Mouse (Mus musculus) adrenal gland, postnatal 4 days (tissue): Measurements from ENCODE around the gene Rnf220. TPM values are rescaled to one million over a fixed set of nuclear protein-coding genes. Genes with fewer than 3 reads are reported as not detected.

Experiments
- DNase-seq, 2 experiments: peaks; one replicate each; pipeline ENCODE4 v3.0.0; 2021 to 2022; ENCODE audit warnings: low spot score in 2 of 2, mixed read lengths in 2 of 2
- long read RNA-seq, 2 experiments: library from polyadenylated mRNA; stranded (forward); transcript quantifications; one replicate each; pipeline ENCODE4 v2.0.0; 2021
- total RNA-seq, 2 experiments: library from RNA; stranded (reverse); gene quantifications; 2 replicates each; pipeline ENCODE4 v1.2.3; 2021

Rnf220 gene
- 100 to 1,000 TPM; 107 to 110 TPM for total RNA-seq
- long read RNA-seq, experiment 1, transcript Rnf220-212 (11 exons, 1,949 nt) = major isoform, 16 of 77 reads
- long read RNA-seq, experiment 1, transcript Rnf220-214 (3 exons, 728 nt) = minor isoform, 6 of 77 reads
- long read RNA-seq, experiment 1, partial matches to known transcripts = 14 of 77 reads
- long read RNA-seq, experiment 1, other reads (novel, unspliced or antisense) = 41 of 77 reads
- long read RNA-seq, experiment 2, transcript Rnf220-212 (11 exons, 1,949 nt) = major isoform, 36 of 138 reads
- long read RNA-seq, experiment 2, transcript Rnf220-214 (3 exons, 728 nt) = minor isoform, 5 of 138 reads
- long read RNA-seq, experiment 2, partial matches to known transcripts = 17 of 138 reads
- long read RNA-seq, experiment 2, other reads (novel, unspliced or antisense) = 79 of 138 reads

GRCm38 (mm10) chr4:117496482-117497165 lies at the start of gene Rnf220:
TSS of gene Rnf220 (minus strand) at chr4:117497052.
- no peak for DNase-seq

GRCm38 (mm10) chr4:117546616-117547015 lies 49.8 kb upstream of the Rnf220 start:
- DNase-seq = no peak

GRCm38 (mm10) chr4:117545448-117545847 lies 48.6 kb upstream of the Rnf220 start:
- no peak for DNase-seq

- DNase-seq = no peak
Measured at GRCm38 (mm10) chr4:117540571-117540970, 43.7 kb upstream of the Rnf220 start.

- DNase-seq = no peak
Measured at GRCm38 (mm10) chr4:117539329-117539980, 42.6 kb upstream of the Rnf220 start.

- DNase-seq = no peak
Measured at GRCm38 (mm10) chr4:117537002-117537401, 40.1 kb upstream of the Rnf220 start.

- DNase-seq = no peak
Measured at GRCm38 (mm10) chr4:117535496-117536200, 38.8 kb upstream of the Rnf220 start.

GRCm38 (mm10) chr4:117529843-117530242 lies 33.0 kb upstream of the Rnf220 start:
- DNase-seq = no peak

- peak in 1 of 2 experiments; percentile 26 for DNase-seq
Measured at GRCm38 (mm10) chr4:117527952-117528351, 31.1 kb upstream of the Rnf220 start.

- DNase-seq = no peak
Measured at GRCm38 (mm10) chr4:117527116-117527899, 30.5 kb upstream of the Rnf220 start.

- no peak for DNase-seq
Measured at GRCm38 (mm10) chr4:117525990-117526389, 29.1 kb upstream of the Rnf220 start.

GRCm38 (mm10) chr4:117521350-117521749 lies 24.5 kb upstream of the Rnf220 start:
- DNase-seq = no peak

GRCm38 (mm10) chr4:117518246-117518645 lies 21.4 kb upstream of the Rnf220 start:
- no peak for DNase-seq

GRCm38 (mm10) chr4:117499043-117499442 lies 2.2 kb upstream of the Rnf220 start:
- DNase-seq = no peak

GRCm38 (mm10) chr4:117495869-117496401 lies 917 bp downstream of the Rnf220 start:
- no peak for DNase-seq

GRCm38 (mm10) chr4:117494911-117495501 lies 1.8 kb downstream of the Rnf220 start:
- DNase-seq = no peak

- DNase-seq = no peak
Measured at GRCm38 (mm10) chr4:117493905-117494851, 2.7 kb downstream of the Rnf220 start.

GRCm38 (mm10) chr4:117493161-117493568 lies 3.7 kb downstream of the Rnf220 start:
- no peak for DNase-seq

- no peak for DNase-seq
Measured at GRCm38 (mm10) chr4:117491840-117492239, 5.0 kb downstream of the Rnf220 start.
